Mouse (Mus musculus) forelimb bud, embryonic 11.5 days (tissue): ENCODE results near the gene Stk32c.

Experiments
- DNase-seq: peaks from one replicate; pipeline ENCODE4 v3.0.0-alpha.2; 2012; ENCODE audit warnings: low read depth, low spot score

Stk32c gene

DNA sequence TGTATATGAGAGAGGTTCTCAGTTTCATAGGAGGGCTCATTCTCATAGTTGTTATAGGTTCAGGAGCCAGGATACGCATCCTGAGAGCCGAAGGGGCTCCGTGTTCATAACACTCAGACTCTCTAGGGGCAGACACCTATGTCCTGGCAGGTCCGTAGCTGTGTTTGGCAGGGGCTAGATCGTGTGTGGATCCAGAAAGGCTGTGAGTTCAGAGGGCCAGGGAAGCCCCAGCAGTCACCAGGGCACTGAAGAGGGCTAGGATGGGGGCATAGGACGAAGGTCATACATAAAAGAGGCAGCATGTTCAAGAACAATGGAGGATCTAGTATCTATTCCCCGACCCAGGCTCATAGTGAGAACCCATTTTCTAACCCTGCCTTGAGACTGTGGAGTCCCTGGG is 117.8 kb downstream of the Stk32c start:
- DNase-seq, result no peak

DNA sequence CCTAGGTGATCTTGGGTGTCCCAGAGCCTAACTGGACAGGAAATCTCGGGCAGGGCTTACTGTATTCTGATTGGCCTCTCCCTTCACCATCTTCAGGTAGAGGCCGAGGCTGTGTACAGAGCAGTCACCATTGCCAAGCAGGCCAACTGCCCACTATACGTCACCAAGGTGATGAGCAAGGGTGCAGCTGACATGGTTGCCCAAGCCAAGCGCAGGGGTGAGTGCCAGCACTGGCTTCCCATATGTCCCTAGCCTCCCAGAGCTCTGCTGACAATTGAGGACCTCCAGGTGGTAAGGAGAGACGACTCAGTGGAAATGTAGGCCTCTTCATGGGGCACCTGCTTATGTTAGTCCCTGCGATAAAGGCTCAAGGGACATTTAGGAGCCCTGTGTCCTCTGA is 118.3 kb downstream of the Stk32c start:
- DNase-seq, result no peak

DNA sequence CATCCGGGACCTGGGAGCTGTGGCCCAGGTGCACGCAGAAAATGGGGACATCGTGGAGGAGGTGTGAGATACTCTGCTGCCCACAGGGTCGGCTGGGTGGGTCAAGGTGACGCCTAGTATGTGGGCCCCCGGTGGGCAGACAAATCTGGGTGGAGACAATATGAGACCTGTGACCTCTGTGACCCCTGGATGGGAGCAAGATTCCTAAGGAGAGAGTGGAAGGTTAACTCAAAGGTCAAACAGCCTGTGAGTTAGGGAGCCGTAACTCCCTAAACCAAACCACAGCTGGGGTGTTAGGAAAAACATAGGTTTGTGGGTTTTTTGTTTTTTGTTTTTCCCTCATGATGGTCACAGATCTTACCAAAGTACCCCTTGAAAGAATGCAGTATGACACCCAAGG is 119.3 kb downstream of the Stk32c start:
- no peak for DNase-seq

DNA sequence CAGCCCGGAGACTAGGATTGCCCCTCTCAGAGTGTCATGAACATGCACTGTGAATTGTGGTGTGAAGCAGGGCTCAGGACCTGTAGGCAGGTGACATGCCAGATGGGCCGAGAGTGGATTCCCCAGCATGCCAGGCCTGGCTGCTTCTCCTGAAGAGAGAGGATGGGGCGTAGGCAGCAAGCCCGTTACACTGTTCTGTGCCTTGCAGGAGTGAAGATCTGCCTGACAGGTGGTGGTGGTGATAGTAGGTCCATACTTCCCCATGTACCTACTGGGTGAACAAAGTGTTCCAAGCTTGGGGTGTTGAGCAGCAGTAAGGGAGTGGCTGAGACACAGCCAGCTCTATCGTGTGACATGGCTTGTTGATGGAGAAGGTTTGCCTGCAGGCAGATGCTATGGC is 120.0 kb downstream of the Stk32c start:
- DNase-seq, result no peak

DNA sequence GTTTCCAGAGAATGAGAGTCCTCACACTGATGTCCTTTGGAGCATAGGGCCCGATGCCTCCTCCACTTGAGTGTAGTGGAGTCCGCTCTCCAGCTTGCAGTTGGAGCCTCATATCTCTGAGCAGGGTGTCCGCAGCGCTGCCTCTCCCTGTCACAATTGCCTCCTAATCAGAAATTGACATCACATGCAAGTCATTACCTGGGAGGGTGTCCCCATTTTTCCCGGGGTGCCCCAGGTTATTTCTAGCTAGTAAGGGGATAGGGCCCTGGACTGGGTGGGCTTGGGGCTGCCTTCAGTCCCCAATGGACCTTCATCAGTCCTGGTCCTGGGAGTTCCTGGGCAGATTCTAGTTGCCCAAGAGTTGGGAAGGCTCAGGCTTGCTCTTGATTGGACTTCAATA is 120.4 kb downstream of the Stk32c start:
- no peak for DNase-seq

DNA sequence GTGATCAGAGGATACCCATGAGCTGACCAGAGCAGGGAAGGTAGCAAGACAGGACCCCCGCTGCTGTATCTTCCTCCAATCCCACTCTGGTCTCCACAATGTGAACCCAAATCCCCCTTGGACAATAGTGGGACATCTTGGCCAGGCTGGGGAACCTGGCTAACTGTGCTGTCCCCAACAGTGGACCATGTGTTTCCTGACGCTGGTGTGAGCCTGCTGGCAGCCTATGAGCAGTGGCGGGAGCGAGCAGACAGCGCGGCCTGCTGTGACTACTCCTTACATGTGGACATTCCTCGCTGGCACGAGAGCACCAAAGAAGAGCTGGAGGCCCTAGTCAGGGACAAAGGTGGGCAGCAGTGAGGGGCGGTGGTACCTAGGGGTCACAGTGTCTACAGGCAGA is 121.4 kb downstream of the Stk32c start:
- DNase-seq, result no peak

DNA sequence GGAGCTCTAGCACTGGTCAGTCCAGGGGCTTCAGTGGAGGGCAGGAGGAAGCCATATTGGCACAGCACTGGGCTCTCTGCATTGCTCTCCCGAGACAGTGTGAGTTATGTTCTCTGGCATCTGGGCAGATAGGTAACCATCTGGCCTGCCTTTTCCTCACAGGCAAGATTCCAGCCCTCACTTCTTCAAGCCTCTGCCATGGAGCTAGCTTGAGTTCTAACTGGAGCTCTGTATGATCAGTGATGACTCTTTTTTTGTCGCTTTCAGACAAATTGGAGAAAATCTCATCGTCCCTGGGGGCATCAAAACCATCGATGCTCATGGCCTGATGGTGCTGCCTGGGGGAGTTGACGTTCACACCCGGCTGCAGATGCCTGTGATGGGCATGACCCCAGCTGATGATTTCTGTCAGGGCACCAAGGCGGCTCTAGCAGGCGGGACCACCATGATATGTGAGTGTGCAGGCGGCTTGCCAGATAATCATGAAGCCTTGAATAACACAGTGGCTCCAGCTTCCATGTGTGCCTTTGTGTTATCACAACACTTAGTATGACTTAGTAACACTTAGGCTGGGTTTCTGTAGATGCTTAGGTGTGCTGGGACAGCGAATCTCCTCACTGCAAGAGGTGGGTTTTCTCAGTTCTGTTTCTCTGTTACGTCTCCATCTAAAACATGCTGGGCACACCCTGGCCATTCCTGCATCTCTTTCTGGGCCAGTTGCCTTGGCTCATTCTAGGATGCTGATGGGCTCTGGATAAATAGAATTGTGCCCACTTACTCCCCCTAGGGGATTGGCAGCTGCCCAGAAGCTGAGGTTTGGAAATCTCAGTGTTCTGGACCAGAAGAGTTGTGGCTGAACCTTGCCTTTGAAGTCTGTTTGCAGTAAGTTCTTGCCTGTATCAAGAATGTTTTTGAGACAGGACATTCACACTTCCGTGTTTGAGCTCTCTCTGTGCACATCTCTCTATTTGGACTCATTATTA is 122.9 kb downstream of the Stk32c start:
- no peak for DNase-seq

DNA sequence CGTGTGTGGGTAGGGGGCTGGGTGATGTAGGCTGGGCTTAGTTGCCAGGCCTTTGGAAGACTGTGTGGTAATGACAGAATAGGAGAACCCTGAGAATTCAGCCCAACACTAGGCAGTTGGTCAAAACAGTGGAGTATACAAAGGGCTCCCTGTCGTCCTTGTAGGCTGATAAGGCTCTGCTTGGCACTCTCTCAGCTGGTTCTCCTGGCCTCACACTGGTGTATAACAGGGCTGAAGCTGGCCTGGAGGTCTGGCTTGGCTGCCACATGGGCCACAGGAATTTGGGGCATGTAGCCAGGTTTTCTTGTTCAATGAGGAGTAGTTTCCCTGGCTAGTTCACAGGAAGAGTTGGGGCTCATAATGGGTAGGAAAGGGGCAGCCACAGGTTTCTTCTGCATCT is 125.3 kb downstream of the Stk32c start:
- no peak for DNase-seq

DNA sequence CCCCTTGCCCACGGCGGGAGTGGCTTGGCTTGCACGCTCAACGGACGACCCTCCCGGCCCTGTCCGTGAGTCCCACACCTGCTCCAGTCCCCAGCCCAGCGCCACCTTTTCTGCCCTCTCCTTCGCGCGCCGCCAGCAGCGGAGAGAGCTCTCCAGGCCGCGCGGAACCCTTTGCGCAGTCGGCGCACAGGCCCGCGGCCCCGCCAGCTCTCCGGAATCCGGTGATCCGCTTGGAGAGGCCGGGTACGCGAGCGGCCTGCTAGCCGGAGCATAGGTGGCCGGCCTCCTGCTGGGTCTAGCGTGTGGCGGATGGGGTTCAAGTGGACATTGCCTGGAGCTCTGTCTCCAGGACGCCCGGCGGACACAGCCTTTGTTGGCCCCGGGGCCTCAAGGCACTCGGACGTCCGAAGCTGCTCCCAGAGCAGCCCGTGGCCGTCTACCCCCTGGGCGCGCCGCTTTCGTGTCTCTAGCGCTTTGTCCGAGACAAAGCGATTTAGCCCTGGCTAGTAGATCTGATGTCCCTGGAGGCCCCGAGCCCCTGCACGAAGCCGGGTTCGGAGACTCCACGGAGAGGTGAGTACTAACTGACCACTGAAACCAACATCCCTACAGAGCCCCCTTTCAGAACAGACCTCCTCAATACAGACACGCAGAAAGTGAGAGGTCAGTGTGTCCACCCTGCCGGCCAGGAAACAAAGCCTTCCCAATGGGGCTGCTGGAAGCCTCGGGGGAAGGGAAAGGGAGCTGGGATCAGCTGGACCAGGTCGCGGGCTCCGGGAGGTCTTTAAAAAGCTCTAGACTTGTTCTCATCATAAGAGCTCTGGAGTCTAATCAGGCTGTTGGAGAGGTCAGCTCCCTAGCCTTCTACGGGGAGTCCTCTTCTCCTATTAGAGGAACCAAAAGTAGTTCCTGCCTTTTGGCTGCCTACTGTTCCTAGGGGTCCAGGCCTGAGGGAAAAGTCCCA is 126.6 kb downstream of the Stk32c start:
- DNase-seq, result peak; percentile 29

DNA sequence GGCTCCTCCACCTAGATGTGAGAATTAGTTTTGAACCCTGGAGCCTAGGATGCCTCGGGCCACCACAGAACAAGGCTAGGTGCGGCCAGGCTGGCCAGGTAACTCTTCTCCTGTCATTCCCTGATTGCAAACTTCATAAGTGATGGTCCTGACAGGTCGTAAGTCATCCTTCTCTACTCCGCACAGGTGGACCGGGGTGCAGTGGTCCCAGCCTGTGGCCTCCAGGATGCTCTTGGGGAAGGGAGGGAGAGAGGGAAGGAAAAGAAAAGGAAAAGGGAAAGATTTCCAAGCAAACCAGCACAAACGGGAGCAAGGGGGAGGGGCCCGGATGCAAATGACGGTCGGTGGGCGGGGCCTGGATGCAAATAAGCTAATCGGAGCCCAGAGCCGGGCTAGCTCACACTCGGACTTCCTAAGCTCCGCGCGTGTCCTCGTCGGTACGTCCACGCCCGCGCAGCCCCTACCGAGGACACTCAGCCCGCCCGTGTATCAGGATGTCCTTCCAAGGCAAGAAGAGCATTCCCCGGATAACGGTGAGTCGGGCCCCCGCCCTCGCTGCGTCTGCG is 127.4 kb downstream of the Stk32c start, which contains the start of gene Dpysl4:
Dpysl4 (plus strand) TSS at position 373 of the 566 bp plus-strand sequence.
- peak; percentile 61 for DNase-seq

DNA sequence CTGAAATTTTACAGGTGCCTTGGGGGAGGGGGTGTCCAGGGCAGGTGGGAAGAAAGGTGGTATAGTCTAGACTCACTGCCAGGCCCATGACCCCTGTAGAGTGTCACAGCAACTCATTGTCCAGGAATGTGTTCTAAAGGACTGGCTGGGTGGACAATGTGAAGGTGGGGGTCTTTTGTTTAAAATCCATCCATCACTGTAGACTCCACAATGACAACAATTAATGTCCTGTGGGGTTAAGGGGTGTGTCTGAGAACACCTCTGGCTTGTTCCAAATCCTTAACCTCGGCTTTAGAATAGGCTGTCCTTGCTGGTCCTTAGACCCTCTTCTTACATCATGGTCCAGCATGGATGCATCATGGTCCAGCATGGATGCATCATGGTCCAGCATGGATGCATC is 128.8 kb downstream of the Stk32c start:
- no peak for DNase-seq

DNA sequence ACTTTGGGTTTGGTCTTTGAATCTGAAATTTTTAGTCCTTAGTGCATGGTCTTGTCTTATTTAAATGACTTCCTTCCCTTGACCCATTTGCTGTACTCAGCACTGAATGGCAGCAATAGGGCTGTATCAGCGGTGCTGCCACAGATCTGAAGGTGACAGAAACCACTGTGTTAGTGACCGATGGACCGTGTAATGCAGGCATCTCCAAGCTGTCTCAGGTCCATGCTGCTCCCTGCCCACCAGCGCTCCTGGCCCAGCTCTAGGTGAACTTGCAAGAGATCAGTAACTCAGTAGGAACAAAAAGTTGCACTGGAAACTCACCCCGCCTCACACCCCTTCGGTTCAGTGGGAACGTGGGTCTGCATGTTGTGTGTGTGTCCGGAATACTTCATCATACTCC is 130.8 kb downstream of the Stk32c start:
- DNase-seq, result no peak

DNA sequence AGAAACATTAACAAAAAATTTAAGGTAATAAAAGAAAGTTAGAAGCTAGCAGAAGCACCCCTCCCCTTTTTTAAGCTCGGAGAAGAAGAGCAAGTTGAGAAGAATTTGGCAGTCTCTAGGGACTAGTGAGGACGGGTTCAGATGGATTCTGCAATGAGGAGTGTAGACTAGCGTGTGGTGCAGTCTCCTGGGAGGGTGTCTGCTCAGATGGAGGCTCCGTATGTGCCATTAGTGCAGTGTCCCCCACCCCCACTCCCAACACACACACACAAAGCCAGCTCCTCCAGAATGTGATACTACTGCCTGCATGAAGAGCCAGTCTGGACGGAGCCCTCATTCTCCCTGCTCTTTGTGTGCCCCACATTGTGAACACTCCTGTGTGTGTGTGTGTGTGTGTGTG is 131.9 kb downstream of the Stk32c start:
- no peak for DNase-seq

DNA sequence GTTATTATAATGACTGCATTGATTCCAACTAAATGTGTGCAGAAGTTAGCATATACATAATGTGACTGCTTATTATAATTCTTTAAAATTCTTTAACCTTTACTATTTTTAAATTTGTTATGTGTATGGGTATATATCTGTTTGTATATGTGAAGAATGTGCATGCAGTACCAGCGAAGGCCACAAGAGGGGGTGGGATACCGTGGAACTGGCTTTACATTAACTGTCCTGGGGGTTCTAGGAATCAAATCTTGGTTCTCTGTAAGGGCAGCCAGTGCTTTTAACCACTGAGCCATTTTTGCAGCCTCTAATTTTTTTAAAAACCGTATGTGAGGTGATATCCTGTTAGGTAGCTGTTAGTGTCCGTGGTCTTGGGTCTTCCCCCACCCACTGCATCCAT is 132.4 kb downstream of the Stk32c start:
- peak; percentile 26 for DNase-seq

DNA sequence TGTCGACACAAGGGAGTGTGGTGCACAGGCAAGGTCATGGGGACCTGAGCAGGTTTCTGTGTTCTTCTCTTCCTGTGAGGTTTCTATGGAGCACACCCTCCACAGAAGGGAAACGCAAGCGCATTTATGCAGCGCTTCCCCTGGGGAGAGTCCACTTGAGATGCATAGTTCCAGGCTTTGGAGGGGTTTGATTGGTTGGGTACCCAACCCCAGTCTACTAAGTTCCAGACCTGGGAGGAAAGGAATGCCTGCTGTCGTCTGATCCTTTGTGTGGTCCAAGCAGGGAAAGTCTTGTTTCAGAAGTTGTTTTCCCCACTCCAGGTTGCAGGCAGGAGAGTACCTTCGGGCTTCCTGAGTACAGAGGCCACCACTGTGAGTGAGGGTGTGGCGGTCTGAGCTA is 134.0 kb downstream of the Stk32c start:
- no peak for DNase-seq

DNA sequence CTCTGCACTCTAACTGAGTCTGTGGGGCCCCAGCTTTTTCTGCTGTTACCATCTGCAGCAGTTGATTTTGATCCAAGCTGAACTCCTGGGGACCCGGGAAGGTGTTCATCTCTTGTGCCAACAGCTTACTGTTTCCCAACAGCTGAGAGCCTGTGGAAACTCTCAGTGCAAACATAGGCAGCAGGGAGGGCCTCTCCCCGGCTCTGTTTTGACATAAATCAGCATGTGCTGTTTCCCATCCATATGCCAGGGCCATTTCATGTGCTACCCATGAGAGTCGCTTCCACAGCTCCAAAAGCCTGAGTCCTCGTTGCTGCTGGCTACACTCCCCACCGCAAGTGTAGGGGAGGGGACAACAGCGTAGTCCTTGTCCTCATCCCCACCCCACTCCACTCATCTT is 134.9 kb downstream of the Stk32c start:
- DNase-seq, result no peak

DNA sequence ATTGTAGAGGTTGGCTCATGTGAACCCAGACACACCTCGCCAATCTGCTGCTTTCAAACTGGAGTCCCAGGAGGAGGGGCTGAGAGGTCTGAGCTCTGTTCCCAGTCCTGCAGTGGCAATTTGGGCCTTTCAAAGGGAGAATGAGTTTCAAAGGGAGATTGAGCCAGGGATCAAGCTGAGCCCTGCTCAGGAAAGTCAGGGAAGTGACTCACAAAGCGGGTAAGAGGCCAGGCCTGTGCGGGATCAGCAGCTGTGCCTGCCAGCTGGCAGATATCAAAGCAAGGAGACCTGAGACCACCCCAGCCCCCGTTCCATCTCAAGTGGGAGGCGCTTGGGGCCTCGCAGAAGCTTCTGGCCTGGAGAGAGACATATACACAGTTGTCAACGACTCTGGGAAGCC is 135.8 kb downstream of the Stk32c start:
- DNase-seq, result peak; percentile 41

DNA sequence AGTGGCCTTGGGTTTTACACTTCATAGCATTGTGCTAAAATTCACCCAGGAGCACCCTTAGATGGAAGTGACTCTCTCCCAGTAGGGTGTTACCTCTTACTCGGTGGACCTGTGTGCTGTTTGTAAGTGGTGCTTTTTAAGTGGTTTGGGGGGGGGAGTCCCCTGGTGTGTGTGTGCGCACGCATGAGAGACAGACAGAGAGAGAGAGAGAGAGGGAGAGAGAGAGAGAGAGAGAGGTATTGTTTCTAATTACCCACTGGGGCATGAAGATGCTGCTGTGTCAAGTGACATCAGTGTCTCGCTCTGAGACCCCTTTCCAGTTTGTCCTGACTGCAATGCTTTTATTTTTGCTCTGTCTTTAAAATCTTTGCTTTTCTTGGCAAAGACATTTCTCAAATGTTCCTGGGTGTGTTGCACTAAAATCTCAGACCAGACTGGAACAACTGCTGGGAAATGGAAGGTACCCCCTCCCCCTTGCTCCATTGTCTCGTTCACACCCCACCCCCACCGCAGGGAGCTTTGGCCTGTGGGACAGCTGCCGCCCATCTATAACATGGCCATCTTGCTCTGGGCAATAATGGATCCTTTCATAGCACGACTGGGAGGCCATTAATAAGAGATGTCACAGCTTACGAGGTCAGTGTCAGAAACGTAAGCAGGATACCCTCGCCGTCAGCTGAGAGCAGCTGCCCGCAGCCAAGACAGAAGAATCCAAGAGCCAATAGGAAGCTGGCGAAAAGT is 137.9 kb downstream of the Stk32c start:
- no peak for DNase-seq

DNA sequence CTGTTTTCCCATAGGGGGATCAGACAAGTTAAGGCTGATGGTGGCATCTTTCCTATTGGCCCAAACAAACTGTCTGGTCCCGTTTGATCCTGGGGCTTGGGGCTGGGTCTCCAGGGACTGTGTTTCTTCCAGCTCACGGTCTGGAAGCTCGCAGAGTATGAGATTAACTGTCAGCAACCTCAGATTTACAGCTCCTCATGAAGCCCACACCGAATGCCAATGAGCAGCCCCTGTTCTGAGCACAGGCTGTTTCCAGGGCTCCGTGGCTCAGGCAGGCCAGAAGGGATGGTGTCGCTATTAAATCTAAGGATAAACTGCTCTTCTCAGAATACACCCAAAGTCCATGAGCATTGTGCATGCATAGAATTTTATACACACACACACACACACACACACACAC is 138.9 kb downstream of the Stk32c start:
- DNase-seq, result no peak

DNA sequence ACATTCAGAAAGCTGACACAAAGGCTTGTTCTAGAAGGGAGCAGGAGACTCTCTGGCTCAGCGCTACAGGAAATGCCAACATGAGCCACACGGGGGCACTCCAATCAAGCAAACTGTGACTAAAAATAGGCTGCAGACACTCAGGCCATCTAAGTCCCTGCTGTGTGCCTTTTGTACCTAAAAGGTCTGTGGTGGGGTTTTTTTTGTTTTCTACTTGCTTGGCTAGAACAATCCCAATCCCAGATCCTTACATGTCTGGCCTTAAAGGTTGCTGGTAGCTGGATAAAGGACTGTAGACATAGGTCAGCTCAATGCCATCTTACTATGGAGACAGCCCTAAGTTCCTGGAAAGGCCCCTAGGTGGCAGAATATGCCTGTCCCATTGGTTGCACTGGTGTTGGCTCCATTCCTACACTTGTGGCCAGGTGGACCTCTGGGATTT is 144.9 kb downstream of the Stk32c start:
- peak; percentile 75 for DNase-seq

DNA sequence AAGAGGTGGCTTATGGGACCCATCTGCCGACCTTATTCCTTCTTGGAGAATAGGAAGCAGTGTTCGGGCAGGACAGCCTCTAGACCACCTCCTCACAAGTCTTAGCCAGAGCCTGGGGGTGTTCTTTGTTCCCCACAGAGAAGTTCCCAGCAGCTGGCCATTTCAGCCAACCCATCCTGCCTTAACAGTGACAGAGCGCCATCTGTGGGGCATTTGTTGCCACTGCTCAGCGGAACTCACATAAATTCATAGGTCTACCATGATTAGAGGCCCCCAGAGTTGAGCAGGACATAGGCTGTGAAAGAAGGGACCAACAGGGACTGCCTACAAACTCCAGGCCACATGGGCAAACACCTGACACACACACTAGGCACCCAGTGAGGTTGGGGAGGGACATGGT is 149.7 kb downstream of the Stk32c start:
- DNase-seq, result peak; percentile 13
